Mouse (Mus musculus) right cerebral cortex, postnatal 14 days (tissue): ENCODE data around the gene Gmds.

Source experiments
- DNase-seq: peaks from one replicate; pipeline ENCODE4 v3.0.0; 2022

Gmds gene

DNA sequence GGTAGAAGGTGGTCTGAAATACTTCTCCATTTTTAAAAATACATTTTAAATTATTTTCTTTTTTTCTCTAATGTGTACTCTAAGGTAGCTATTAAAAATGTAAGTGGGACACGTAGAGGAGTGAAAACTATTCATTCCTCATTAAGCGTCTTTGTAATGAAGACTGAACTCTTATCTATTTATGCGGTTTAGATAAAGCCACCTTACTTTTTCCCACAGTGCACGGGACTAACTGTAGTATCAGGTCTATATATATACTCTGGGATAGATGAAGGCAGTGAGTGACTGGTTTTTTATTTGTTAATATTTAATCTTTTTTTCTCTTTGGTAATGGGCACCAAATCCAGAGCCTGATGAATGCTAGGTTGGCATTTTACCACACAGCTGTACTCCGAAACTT is 478.3 kb downstream of the Gmds start:
- DNase-seq = no peak

DNA sequence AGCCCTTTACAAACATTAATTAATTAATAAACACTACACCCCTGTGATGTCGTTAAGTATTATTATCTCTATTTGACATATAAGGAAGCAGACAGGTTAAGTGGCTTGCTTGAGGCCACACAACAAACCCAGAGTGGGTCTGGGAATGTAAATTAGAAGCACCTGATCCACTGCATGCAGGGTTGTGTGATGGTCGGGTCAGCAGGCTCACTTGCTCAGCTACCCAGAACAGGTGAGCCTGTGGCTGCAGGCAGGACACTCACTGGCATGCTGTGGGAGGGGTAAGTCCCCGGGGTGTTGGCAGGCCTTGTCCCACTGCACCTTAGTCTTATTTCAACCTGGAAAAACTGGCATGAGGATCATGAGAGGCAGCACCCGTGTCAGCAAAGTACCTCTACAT is 484.5 kb downstream of the Gmds start:
- DNase-seq = no peak

DNA sequence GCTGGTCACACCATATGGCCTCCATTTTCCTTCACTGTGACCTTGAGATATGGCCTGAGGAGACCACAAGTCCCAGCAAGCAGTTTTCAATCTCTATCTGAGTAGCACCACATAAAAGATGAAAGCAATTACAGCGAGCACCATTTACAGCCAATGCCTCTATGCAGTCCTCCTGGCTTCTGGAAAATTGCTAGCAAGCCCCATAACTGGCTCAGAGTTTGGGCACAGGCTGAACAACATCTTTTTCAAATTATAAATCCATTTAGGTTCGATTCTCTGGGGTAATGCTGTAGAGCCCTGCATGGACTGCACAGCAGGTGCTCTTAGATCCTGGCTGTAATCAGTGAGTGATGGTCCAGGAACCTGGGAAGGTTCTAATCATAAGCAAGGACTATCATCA is 485.0 kb downstream of the Gmds start:
- DNase-seq = no peak

DNA sequence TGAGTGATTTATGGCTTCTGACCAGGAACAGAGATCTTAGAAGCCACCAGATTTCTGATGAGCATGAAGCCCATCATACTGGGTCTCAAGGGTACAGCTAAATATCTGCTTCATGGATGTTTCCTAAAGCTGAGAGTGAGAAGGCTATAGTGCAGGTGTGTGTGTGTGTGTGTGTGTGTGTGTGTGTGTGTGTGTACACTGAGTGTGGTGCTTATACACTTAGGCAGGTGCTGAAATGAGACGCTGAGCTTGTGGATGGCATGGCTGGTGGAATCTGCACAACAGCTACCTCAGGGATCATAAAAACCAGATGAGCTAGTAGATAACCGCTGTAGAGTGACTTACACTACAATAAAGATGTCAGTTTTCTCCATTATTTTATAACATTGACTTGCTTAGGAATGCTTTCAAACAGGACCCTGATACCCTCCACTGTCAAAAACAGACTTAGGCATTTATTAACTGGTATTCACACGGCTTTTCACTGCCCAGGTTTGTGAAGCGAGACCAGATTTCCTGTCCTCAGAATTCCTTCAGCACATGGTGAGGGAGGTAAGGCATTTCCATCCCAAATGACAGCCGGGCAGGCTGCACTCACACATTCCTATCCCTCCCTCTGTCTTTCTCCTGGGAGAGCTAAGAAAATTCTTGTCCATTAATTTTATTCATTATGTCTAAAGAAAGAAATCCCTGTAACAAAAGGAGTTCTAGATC is 489.1 kb downstream of the Gmds start:
- no peak for DNase-seq

DNA sequence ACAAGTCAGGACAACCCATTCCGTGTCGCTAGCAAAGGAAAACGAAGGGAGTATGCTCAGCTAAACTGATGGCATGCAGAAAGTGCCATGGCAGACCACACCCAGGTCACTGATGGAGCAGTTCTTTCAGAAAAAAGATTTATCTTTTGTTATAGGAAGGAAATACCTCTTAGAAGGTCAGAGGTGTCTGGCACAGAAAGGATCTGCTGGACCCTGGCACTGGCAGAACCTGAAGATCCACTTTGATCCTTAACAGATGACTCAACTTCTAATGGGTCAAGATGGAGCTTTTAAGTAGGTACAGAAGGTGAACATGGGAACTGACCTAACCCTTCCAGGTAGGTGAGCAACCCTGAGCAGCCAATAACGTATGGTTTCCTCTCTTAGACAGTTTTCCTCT is 502.7 kb downstream of the Gmds start:
- DNase-seq = no peak

DNA sequence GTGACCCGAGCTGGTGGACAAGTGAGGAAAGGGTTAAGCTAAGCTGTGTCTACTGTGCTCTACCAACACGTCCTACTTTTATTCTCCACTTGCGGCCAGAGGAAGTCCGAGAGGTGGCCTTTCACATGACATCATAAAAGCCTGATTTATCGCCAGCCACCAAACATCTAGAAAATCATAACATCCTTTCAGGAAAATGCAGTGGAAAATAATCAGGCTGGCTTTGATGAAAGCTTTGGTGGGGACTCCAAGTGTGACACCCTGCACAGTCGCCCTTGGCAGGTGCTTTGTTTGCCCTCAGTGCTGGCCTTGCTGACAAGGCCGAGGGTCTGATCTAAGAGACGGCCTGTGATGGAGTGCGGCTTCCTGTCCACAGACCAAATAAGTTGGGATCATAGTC is 508.2 kb downstream of the Gmds start:
- DNase-seq = no peak

DNA sequence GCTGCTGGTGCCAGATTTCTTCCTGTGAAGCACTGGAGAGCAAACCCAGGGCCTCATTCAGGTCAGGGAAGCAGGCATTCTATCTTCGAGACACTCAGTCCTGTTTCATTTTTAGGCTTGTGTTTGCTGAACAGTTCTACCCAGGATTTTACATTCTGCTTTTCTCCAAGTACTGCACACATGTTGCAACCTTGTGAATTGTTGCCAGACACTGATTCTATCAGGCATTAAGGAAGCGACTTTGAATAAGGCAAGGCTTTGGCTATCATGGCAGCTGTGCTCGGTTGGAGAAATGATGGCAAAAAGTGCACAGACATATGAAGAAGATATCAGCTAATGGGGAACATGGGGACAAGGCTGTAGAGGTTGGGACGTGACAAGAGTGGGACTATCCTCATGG is 510.1 kb downstream of the Gmds start:
- DNase-seq = no peak

DNA sequence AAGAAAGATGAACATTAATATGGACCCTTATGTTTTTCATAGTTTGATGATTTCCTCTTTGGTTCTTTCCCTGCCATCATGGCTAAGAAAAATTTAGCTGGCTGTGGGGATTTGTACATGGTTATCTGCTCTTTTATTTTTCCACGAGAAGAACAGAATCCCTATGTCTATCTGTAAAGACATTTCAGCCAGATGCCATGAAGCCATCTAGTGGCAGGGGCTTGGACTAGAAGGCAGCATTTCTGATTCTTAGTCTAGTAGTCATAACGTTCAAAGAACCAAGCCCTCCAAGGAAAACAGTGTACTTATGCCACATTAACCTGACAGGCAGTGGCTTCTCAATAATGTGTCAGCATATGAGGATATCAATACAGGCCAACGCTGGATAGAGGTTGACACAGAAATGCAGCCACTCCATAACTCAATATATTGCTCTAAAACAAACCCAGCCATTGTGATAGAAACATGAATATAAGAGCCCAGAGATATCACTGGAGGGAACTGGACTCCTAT is 510.7 kb downstream of the Gmds start:
- no peak for DNase-seq

DNA sequence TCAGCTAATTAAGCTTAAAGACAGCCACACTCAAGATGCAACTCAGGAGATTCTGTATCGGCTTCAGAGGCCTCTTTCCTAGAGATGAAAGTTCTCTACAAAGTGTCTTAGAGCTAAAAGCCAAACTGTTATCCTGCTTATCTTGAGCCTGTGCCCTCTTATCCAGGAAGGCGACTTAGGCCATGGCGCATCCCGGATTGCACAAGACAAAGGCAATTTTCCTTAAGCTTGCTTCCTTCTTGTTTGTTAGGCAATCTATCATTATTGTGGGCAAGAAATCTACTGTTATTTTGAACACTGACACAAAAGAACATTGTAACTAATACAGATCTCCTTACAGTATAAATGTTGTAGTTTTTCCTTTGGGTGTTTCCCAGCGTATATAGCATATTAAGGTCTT is 511.4 kb downstream of the Gmds start:
- DNase-seq = no peak

DNA sequence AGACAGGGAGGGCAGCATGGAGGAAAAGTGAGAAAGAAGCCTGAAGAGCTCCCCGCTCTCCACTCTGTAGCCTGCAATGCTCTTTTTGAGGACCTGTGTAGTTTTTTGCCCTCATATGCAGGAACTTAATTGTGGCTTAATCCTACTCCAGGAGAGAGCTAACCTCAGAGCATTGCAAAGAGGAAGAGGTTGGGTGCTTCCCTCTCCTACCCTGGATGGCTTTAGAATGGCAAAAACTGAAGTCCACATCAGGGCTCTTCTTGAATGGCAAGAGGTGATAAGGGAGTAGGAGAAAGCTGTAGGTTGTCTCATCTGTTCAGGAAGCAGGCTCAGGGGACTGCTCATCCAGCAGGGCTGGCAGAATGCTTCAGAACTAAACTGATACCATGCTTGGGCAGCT is 513.4 kb downstream of the Gmds start:
- no peak for DNase-seq

DNA sequence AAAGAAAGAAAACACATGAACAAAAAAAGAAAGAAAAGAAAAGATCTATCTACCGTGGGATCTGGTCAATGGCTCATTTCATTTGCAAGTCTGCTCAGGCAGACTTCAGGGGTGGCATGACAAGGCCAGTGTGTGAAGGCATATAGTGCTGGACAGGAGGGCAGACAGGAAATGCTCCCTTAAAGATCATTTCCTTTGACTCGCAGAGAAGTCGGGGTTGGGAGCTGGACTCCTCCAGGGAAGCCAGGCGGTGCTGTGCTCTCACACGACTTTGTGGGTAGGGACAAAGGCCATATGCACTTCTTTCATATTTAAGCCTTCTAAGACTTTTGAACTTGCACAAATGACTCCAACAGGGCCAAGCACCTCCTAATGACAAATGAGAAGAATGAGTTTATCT is 515.2 kb downstream of the Gmds start:
- no peak for DNase-seq

DNA sequence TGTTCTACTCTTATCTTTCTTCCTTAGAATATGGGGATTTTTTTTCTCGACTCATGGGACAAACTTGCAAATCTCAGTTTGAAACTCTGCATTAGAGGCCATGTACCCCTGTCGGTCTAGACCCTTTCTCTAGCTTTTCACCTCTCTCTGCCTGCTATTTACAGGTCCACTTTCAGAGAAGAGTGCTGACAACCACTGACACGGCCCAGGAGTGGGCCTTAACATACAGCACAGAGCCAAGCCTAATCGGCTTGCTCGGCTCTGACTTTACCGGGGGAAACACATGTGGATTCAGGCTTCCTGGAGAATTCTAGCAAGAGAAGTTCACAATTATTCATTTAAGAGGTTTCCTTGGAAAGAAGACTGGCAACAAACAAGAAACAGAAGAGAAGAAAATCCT is 517.5 kb downstream of the Gmds start:
- no peak for DNase-seq

DNA sequence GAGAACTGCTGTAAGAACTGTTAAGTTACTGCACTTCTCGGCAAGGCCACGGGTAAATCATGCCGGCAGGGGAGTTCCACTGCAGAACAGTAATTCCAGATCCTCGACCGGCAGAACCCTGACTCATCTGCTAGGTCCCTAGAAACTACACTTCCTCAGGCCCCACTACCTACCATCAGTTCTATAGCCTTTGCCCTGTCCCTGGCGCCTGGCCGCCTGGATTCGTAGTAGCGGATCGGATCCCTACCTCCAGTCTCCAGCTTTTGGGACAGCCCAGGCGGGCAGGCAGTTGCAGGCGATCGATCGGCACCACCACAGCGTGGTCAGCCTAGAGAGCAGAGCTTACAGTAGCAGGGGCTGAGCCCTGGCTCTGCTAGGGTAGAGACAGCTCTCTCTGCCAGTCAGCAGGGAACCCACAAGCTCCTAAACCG is 517.9 kb downstream of the Gmds start:
- DNase-seq = no peak

DNA sequence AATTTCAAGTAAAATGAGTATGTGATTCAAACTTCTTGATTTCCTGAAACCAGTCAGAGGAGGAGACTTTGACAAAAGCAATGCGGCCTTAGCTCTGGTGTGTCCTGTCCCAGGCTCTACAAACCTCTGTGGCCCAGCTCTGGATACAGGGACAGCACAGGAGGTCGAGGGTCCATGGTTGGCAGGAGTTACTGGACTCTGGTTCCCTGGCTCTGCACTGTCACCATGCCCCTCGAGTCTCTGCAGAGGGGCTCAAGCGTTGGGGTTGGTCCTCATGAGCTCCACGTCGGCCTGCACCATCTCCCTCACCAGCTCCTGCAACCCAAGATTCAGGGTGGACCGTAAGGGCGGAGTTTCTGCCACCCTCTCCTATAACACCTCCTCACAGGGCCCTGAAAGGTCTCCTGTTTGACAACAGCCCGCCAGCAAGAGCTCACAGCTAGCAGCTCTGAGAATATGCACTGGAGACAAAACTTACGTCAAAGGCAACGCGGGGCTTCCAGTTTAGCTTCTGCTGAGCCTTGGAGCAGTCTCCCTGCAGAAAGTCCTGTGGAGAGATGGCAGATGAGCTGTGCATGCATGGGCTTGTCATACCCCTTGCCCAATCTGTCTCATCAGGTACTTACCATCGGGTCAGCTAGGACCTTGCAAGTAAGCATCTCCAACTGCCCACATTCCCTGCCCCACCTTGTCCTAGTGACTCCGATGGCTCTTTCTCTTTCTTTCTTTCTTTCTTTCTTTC is 518.7 kb downstream of the Gmds start:
- DNase-seq = no peak

DNA sequence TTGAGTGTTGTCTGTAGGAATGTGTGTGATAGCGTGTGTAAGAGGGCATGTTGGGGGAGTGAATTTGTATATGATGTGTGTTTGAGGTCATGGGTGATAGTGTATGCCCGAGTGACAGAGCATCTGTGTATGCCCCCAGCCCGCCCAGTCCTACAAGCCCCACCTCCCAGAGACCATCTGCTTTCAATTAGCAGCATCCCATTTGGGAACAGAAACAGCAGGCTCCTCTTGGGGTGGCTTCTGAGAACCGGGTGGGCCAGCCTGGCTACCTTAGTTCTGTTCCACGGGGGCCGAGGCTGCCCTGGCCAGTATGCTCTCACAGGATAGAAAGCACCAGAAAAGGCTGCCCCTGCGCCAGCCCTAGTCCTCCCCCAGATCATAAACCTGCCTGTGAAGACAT is 520.2 kb downstream of the Gmds start:
- no peak for DNase-seq

DNA sequence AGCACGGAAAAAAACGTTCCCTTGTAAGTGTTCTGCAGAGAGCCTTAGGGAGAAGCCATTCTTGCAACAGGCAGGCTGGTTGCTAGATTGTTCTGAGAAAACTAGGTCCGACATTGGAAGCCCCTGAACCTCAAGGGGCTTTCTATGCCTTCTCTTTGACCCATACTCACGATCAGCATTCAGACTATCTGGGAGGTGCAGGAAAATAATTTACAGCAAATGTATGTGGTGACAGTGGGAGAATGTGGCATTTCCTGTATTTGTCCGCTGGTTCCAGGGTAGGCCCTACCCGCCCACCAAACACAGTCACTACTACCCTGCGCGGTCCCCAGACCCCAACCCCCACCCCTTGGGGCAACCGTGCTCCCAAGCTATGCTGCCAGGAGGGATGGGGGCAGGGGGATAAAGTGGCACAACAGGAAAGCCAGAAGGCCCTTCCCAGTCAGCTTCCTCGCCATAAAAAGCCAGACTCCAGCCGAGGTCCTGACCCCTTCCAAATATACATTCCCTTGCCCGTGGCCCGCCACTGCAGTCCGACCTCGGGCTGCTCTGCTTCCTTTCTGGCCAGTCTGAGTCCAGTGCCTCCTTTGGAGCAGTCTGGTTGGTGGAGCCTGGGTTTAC is 523.0 kb downstream of the Gmds start:
- no peak for DNase-seq

DNA sequence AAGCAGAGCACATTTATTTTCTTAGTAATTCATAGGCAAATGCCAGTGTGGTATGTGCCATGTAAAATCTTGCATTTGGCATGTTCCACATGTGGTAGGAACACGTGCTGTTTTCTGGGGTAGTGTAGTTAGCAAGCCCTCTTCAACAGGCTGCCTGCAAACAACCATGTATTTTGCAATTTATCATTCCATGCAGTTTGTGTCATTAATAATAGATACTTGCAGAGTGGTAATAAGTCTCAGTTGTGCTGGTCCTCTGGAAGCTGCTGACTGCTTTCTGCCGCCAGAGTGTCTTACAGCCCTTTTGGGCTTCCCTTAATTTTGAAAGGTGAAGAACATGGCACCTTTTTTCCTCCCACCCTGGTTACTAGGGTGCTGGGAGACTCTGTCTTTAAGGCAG is 525.8 kb downstream of the Gmds start:
- DNase-seq = no peak

DNA sequence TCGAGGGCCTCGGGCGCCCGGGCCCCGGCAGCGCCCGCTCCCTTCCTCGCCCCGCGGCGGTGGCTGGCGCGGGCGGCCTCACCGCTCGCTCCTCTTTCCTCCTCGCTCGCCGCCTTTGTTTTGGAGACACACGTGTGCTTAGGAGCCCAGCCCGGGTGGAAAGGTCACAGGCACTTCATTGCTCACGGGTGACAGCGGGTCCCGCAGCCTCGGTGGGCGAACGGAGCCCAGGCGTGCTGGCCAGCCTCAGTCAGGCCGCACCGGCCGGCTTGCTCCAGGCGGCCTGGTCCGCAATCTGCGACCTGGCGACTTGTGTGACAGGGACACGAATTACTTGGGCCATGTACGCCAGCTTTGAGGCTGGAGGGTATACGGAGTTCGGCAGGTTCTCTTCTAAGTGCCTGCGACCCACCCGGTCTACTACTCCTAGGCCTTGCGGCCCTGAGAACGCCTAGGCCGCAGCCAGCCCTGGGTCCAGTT is 527.0 kb downstream of the Gmds start:
- no peak for DNase-seq

DNA sequence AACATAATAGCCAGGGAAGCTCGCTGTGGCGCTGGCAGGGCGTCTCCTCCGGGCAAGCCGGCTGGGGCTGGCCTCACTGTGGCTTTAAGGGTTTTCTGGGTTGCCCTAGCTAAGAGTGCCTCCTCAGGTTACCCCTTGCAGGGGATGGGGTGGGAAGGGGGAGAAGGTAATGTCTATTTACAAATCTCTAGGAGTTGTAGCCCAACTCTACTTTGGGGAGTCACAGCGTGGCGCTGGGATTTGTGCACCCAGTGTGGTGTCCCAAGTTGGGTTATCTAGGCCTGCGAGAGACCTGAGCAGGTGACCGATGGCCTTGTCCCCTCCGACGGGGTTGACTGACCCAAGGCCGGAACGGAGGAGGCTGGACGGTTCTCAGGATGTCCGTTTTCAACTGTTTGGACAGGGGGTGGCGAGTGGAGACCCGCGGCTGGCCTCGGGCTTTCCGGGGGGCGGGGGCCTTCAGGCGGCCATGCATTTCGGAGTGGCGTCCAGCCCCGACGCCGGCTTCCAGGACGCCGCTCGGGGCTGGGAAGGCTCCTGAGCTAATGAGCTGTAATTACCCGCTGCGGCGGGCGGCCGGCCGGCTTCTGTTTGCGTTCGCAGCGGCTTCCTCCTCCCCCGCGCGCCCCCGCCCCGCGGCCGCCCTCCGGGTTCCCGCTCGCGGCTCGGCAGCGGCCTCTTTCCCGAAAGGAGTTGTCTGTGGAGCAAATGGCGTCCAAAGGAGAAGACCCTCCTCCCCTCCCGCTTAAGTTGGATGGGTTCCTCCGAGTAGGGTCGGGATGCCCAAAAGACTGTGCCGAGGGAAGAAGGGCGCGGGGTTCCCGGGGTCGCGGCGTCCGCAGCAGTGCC is 527.6 kb downstream of the Gmds start:
- no peak for DNase-seq

DNA sequence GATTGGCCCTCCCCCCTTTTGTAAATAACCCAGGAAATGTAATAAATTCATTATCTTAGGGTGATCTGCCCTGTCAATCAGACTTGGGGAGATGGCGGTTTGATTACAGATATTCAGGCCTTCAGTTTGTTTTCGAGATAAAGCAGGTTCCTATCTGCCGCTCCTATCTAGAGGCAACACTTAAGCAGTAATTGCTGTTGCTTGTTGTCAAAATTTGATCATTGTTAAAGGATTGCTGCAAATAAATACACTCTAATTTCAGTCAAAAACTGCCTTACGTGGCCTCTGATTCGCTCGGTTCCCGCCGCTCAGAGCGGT is 528.2 kb downstream of the Gmds start:
- no peak for DNase-seq

DNA sequence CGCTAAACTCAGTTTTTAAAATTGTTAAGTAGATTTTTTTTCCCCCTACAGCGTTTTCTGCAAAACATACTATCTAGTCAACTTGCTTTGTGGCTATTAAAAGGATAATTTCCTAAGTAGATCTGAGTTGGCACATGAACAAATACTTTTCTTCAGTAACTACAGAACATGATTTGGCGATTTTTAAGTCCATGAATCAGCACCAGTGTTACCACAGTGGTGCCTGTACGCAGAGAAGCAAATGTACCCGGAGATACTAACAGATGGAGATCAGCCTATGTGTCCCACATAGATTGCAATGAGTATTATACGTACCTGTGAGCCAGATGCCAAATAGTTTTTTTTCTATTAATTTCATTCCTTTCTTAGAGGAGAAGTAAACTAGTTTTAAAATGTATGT is 528.8 kb downstream of the Gmds start:
- DNase-seq = no peak

DNA sequence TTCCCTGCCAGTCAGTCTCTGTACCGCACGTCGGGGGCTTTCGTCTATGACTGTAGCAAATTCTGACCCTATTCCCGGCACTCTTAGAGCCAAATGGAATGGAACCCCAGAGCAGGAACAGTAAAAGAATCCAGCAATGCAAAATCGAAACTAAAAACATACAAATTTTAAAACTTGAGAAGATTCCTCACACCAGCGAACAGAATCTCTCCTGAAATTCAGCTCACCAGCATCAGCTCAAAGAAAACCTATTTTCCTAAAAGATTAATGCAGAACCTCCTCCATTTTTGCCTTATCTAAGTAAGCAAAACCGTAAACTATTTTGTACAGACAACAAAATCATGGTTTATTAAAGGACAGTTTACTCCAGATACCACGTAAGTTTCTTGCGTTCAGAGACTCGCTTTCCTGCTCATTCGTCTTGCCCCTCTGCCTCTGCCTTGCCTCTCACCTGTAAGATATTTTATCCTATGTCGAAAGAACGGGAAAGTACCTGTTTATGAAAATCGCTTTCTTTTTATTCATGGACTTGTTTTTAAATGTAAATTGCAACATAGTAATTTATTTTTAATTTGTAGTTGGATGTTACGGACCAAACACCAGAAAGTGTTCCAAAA is 529.6 kb downstream of the Gmds start:
- DNase-seq = no peak
